Mouse (Mus musculus) inflammation-experienced regulatory T-cells, adult 16 weeks (primary cell): ENCODE measurements around the gene Ascc1. TPM values are rescaled to one million over a fixed set of nuclear protein-coding genes. Genes with fewer than 3 reads are reported as not detected.

Experiments
- polyA plus RNA-seq: library from polyadenylated mRNA; unstranded; fragments of 100-300 nt; shearing (Covaris generic); gene quantifications from one replicate; pipeline ENCODE4 v1.2.1, GENCODE M21; 2017

Gene Ascc1
- 51.7 TPM for polyA plus RNA-seq

DNA sequence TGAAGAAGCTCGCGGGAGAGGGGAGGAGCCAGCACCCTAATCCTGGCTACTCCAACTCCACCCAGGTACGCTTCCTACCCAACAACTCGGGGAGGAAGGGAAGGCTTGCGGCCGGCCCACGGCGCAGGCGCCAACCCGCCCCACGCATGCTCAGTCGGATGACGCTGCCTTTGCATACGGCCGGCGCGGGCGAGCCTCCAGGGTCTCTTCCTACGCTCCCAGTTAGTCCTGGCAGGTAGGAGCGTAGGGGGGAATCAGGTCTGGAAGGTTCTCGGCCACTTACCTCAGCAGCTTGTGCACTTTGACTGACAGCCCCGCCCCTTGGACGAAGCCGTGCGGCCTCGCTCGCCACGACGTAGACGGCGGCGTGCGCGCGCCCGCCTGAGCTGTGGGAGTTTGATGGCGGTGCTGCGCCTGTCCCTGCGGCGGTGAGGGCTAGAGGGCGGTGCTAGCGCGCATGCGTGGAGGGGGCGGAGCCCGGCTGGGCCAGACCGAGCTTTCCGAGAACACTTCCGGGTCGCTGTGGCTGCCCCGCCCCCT is at the start of gene Ascc1, which contains the start of gene Anapc16:
Gene Ascc1 (plus strand): TSS at position 133 of the 540 bp plus-strand sequence.
Gene Anapc16 (minus strand): TSS at position 463 of the 540 bp plus-strand sequence.

DNA sequence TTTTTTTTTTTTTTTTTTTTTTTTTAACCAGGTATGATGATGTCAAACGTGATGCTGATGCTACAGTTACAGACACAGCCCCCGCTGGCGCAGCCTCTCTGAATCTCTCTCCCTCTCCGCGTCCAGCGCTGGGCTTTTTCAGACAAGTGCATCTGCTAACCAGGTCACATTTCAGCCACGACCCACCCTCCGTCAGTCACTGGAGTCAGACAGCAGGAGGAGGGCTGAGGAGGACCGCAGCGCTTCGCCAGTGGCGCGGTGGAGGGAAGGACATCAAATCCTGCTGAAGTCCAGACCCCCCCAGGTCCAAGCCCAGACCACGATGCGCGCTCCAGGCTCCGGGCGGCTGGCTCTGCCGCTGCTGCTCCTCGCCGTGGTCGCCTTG is 103.5 kb downstream of the Ascc1 start, which contains the start of gene Spock2:
Gene Spock2 (plus strand): TSS at position 74 of the 385 bp plus-strand sequence.

Other genes with a start within 250 kb of the Ascc1 start
- gene Dnajb12, start 123.2 kb upstream of the Ascc1 start, polyA plus RNA-seq = 17.6 TPM
- gene Ddit4, start 51.0 kb upstream of the Ascc1 start, polyA plus RNA-seq = 60.0 TPM
- 121 TPM for gene Anapc16, start 330 bp downstream of the Ascc1 start, polyA plus RNA-seq
- 9.2 TPM for gene Spock2, start 103.4 kb downstream of the Ascc1 start, polyA plus RNA-seq
- gene Chst3, start 216.5 kb downstream of the Ascc1 start, polyA plus RNA-seq = 0.23 TPM